In the genomic region with DNA sequence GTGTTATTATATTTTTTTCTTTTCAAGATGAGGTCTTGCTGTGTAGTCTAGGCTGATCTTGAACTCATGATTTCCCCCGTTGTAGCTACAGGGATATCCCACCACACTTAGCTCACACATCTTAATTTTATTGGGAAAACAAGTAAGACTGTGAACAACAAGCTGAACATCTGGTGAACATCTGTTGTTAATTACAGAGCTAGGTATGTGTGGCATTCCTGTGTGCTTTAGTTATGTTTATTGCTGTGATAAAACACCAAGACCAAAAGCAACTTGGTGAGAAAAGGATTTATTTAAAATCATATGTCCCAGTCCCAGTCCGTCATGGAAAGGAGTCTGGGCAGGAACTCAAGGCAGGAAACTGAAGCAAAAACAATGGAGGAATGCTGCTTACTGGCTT, we compare ENCODE assay signal across 28 mouse cellular contexts.
"Had no signal": no experiment of that assay in that cellular context is flagged by ENCODE, and none has a peak within 500 bp of the region (broad histone marks: within the 10 kb centered on the region; RNA-seq: fewer than 3 reads in every experiment).

No protein-coding gene starts in this region.

- H3K9me3 ChIP-seq: heart, embryonic 13.5 days; heart, embryonic 15.5 days; hindbrain, embryonic 10.5 days; hindbrain, embryonic 12.5 days; kidney, embryonic 15.5 days; limb, embryonic 15.5 days; liver, embryonic 12.5 days had no signal

- H3K4me3 ChIP-seq: gastrocnemius, adult 2 months; heart, adult 2 months; heart, embryonic 13.5 days; heart, embryonic 15.5 days; hindbrain, embryonic 10.5 days; hindbrain, embryonic 12.5 days; kidney, embryonic 15.5 days; limb, embryonic 13.5 days; limb, embryonic 15.5 days; liver, embryonic 12.5 days had no signal

- H3K9ac ChIP-seq: heart, embryonic 13.5 days; heart, embryonic 15.5 days; hindbrain, embryonic 12.5 days; hindbrain, embryonic 14.5 days; kidney, embryonic 15.5 days; limb, embryonic 13.5 days; limb, embryonic 15.5 days; liver, embryonic 12.5 days; liver, embryonic 14.5 days had no signal

- H3K27me3 ChIP-seq: heart, embryonic 15.5 days; hindbrain, embryonic 12.5 days; kidney, embryonic 15.5 days; limb, embryonic 13.5 days; limb, embryonic 15.5 days had no signal

- H3K27ac ChIP-seq: gastrocnemius, adult 2 months; heart, adult 2 months; heart, embryonic 13.5 days; heart, embryonic 15.5 days; hindbrain, embryonic 10.5 days; hindbrain, embryonic 12.5 days; hindbrain, embryonic 14.5 days; kidney, embryonic 15.5 days; kidney, postnatal 0 days; limb, embryonic 13.5 days; limb, embryonic 15.5 days; liver, embryonic 12.5 days; liver, embryonic 14.5 days had no signal

- DNase-seq: gastrocnemius, adult 2 months; gastrocnemius, postnatal 10 days; gastrocnemius, postnatal 25 days; heart, adult 2 months; heart, postnatal 14 days; heart, postnatal 4 days; kidney, adult 11 months; kidney, adult 2 months; kidney, adult 9 months; kidney, postnatal 14 days; kidney, postnatal 36 days; layer of hippocampus, adult 9-11 months; layer of hippocampus, postnatal 36 days; left cerebral cortex, postnatal 4 days had no signal

- H3K4me2 ChIP-seq: heart, embryonic 11.5 days; heart, embryonic 13.5 days; heart, embryonic 15.5 days; hindbrain, embryonic 12.5 days; hindbrain, embryonic 14.5 days; kidney, embryonic 15.5 days; limb, embryonic 13.5 days; limb, embryonic 15.5 days; liver, embryonic 12.5 days had no signal

- H3K36me3 ChIP-seq: heart, embryonic 13.5 days; heart, embryonic 15.5 days; hindbrain, embryonic 10.5 days; hindbrain, embryonic 12.5 days; kidney, embryonic 15.5 days; limb, embryonic 13.5 days; limb, embryonic 15.5 days; liver, embryonic 12.5 days had no signal

- ATAC-seq: hindbrain, embryonic 16.5 days; intestine, embryonic 16.5 days; liver, embryonic 12.5 days had no signal

- H3K4me1 ChIP-seq: heart, embryonic 13.5 days; heart, embryonic 15.5 days; hindbrain, embryonic 10.5 days; hindbrain, embryonic 12.5 days; kidney, embryonic 15.5 days; limb, embryonic 13.5 days; limb, embryonic 15.5 days had no signal
